In genomic region chr7:45589173-45589572, GRCm38 (mm10) we compare ENCODE assay signal across 7 mouse cellular contexts. TPM values are rescaled to one million over a fixed set of nuclear protein-coding genes. Genes with fewer than 3 reads are reported as not detected.
DNase-seq lines count a peak whose midpoint lies in the region; ATAC-seq and TF ChIP-seq lines count a peak whose summit lies in the region.

No protein-coding gene starts in this region.

- DNase-seq in adrenal gland, postnatal 36 days = peak; percentile 94
- DNase-seq in heart, adult 18-20 months = peak; percentile 96 to 98
- peak; percentile 98 for DNase-seq in kidney, adult 2 months
- peak; percentile 82 to 92 for DNase-seq in spleen, postnatal 10 days (ENCODE audit: low spot score in 2 of 2)

- ATAC-seq in embryonic facial prominence, embryonic 13.5 days (ENCODE audit: insufficient number of reproducible peaks, insufficient read depth, low FRiP score, low TSS enrichment, low read depth) = peak; percentile 93
- ATAC-seq in limb, embryonic 12.5 days (ENCODE audit: insufficient number of reproducible peaks, insufficient read depth, low FRiP score, low TSS enrichment, low read depth) = peak; percentile 94
- peak; percentile 99 for ATAC-seq in midbrain, embryonic 16.5 days

- peaks cover 32% of the 10 kb centered on the region for H3K36me3 ChIP-seq in embryonic facial prominence, embryonic 13.5 days
- H3K36me3 ChIP-seq in kidney, adult 2 months (ENCODE audit: control insufficient read depth, insufficient read depth, low read length) = no peaks in the 10 kb centered on the region; the same call in 1 of the 2 replicates
- H3K36me3 ChIP-seq in limb, embryonic 12.5 days = peaks cover 25% of the 10 kb centered on the region
- 0 out of 2 replicates have a peak, but pooled peaks cover 3% of the 10 kb centered on the region for H3K36me3 ChIP-seq in midbrain, embryonic 16.5 days (ENCODE audit: control insufficient read depth, insufficient read depth, low read length)

- H3K4me1 ChIP-seq in embryonic facial prominence, embryonic 13.5 days = peaks cover 9% of the 10 kb centered on the region; the same call in 1 of the 2 replicates
- no peaks in the 10 kb centered on the region; the same call in 1 of the 2 replicates for H3K4me1 ChIP-seq in kidney, adult 2 months (ENCODE audit: control insufficient read depth, insufficient read depth, low read length)
- H3K4me1 ChIP-seq in limb, embryonic 12.5 days (replicated peaks) = 0 out of 2 replicates have a peak, but pooled peaks cover 3% of the 10 kb centered on the region
- no peaks in the 10 kb centered on the region; the same call in 1 of the 2 replicates for H3K4me1 ChIP-seq in midbrain, embryonic 16.5 days (ENCODE audit: control insufficient read depth, insufficient read depth, low read length)

- H3K27ac ChIP-seq in embryonic facial prominence, embryonic 13.5 days = no peak overlapping the region; the same call in 1 of the 2 replicates
- no peak overlapping the region for H3K27ac ChIP-seq in kidney, adult 2 months (ENCODE audit: insufficient read depth, low read depth, low read length)
- H3K27ac ChIP-seq in limb, embryonic 12.5 days = no peak overlapping the region
- peak overlapping the region; percentile 85 for H3K27ac ChIP-seq in midbrain, embryonic 16.5 days (ENCODE audit: low read length)

- 4% methylated on average over 19 of the region's 19 CpGs for WGBS in embryonic facial prominence, embryonic 13.5 days
- WGBS in kidney, adult 2 months = 1% methylated on average over 19 of the region's 19 CpGs
- WGBS in limb, embryonic 12.5 days = 8% methylated on average over 19 of the region's 19 CpGs
- 2% methylated on average over 19 of the region's 19 CpGs for WGBS in midbrain, embryonic 16.5 days

- peak; percentile 94 for TF ChIP-seq CTCF in kidney, adult 2 months (conservative IDR thresholded peaks at IDR 0.05; ENCODE audit: insufficient read depth, insufficient read length, low read depth, low read length)

- peak overlapping the region; percentile 49; the same call in 1 of the 2 replicates for H3K9ac ChIP-seq in embryonic facial prominence, embryonic 13.5 days
- no peak overlapping the region; the same call in 1 of the 2 replicates for H3K9ac ChIP-seq in limb, embryonic 12.5 days (replicated peaks)
- H3K9ac ChIP-seq in midbrain, embryonic 16.5 days (ENCODE audit: low read depth, low read length) = peak overlapping the region; percentile 68; the same call in 1 of the 2 replicates

- H3K4me2 ChIP-seq in embryonic facial prominence, embryonic 13.5 days = peak overlapping the region; percentile 57
- peak overlapping the region; percentile 51 for H3K4me2 ChIP-seq in limb, embryonic 12.5 days
- peak overlapping the region; percentile 75 for H3K4me2 ChIP-seq in midbrain, embryonic 16.5 days (ENCODE audit: low read length)

- H3K9me3 ChIP-seq in embryonic facial prominence, embryonic 13.5 days = no peaks in the 10 kb centered on the region
- H3K9me3 ChIP-seq in limb, embryonic 12.5 days = no peaks in the 10 kb centered on the region
- no peaks in the 10 kb centered on the region for H3K9me3 ChIP-seq in midbrain, embryonic 16.5 days (replicated peaks; ENCODE audit: control insufficient read depth, low read length, poor library complexity, severe bottlenecking)

- peak overlapping the region; percentile 33 for H3K4me3 ChIP-seq in embryonic facial prominence, embryonic 13.5 days
- H3K4me3 ChIP-seq in kidney, adult 2 months (ENCODE audit: insufficient read depth, low read depth, low read length) = peak overlapping the region; percentile 8; the same call in 1 of the 2 replicates
- peak overlapping the region; percentile 31 for H3K4me3 ChIP-seq in limb, embryonic 12.5 days (replicated peaks)
- H3K4me3 ChIP-seq in midbrain, embryonic 16.5 days (ENCODE audit: low read depth, low read length) = peak overlapping the region; percentile 43

- TF ChIP-seq POLR2A in kidney, adult 2 months (IDR thresholded peaks at IDR 0.05; ENCODE audit: low read depth, low read length) = no peak

- H3K27me3 ChIP-seq in embryonic facial prominence, embryonic 13.5 days = no peaks in the 10 kb centered on the region
- no peaks in the 10 kb centered on the region for H3K27me3 ChIP-seq in kidney, adult 2 months (replicated peaks; ENCODE audit: control insufficient read depth, insufficient read depth, low read length)
- no peaks in the 10 kb centered on the region for H3K27me3 ChIP-seq in limb, embryonic 12.5 days
- H3K27me3 ChIP-seq in midbrain, embryonic 16.5 days (ENCODE audit: control insufficient read depth, insufficient read depth, low read depth, low read length) = no peaks in the 10 kb centered on the region

RNA-seq across cellular contexts. Expression of gene Bcat2, which starts 19.2 kb away (rescaled TPM):
- total RNA-seq in adrenal gland, postnatal 36 days (2021) = 100 to 1,000 TPM; 165 to 289 TPM
- 67.1 and 68.4 TPM in 2 replicates for polyA plus RNA-seq in embryonic facial prominence, embryonic 13.5 days (2015; fragmentation: Nextera tagmentation; extraction: Ambion mirVana)
- 100 to 1,000 TPM; 225 to 264 TPM for total RNA-seq in heart, adult 18-20 months (2021)
- 185 and 188 TPM in 2 replicates for polyA plus RNA-seq in kidney, adult 2 months (2012; rRNA removed)
- polyA plus RNA-seq in limb, embryonic 12.5 days (2016; fragmentation: Nextera tagmentation; extraction: Ambion mirVana) = 50.4 and 56.5 TPM in 2 replicates
- 23.6 and 25.0 TPM in 2 replicates for polyA plus RNA-seq in midbrain, embryonic 16.5 days (2015; fragmentation: Nextera tagmentation; extraction: Ambion mirVana)

RNA-seq across cellular contexts. Expression of gene Fgf21, which starts 26.1 kb away (rescaled TPM):
- under 1 TPM in 1 of 2 experiments, not detected in 1; 0.33 TPM for total RNA-seq in adrenal gland, postnatal 36 days (2021)
- polyA plus RNA-seq in embryonic facial prominence, embryonic 13.5 days (2015; fragmentation: Nextera tagmentation; extraction: Ambion mirVana) = 0.39 and 0.96 TPM in 2 replicates
- total RNA-seq in heart, adult 18-20 months (2021) = not detected
- not detected in 2 replicates for polyA plus RNA-seq in kidney, adult 2 months (2012; rRNA removed)
- polyA plus RNA-seq in limb, embryonic 12.5 days (2016; fragmentation: Nextera tagmentation; extraction: Ambion mirVana) = not detected in 2 replicates
- polyA plus RNA-seq in midbrain, embryonic 16.5 days (2015; fragmentation: Nextera tagmentation; extraction: Ambion mirVana) = not detected in 2 replicates

RNA-seq across cellular contexts. Expression of gene Fut1, which starts 27.9 kb away (rescaled TPM):
- total RNA-seq in adrenal gland, postnatal 36 days (2021) = not detected
- polyA plus RNA-seq in embryonic facial prominence, embryonic 13.5 days (2015; fragmentation: Nextera tagmentation; extraction: Ambion mirVana) = 1.9 and 2.3 TPM in 2 replicates
- total RNA-seq in heart, adult 18-20 months (2021) = not detected
- 0.05 and 0.11 TPM in 2 replicates for polyA plus RNA-seq in kidney, adult 2 months (2012; rRNA removed)
- polyA plus RNA-seq in limb, embryonic 12.5 days (2016; fragmentation: Nextera tagmentation; extraction: Ambion mirVana) = not detected in 2 replicates
- polyA plus RNA-seq in midbrain, embryonic 16.5 days (2015; fragmentation: Nextera tagmentation; extraction: Ambion mirVana) = not detected in 2 replicates

RNA-seq across cellular contexts. Expression of gene Izumo1, which starts 32.4 kb away (rescaled TPM):
- total RNA-seq in adrenal gland, postnatal 36 days (2021) = under 1 TPM; 0.16 to 0.20 TPM
- 0.27 and 0.39 TPM in 2 replicates for polyA plus RNA-seq in embryonic facial prominence, embryonic 13.5 days (2015; fragmentation: Nextera tagmentation; extraction: Ambion mirVana)
- total RNA-seq in heart, adult 18-20 months (2021) = under 1 TPM; 0.17 to 0.26 TPM
- 0.29 and 0.34 TPM in 2 replicates for polyA plus RNA-seq in kidney, adult 2 months (2012; rRNA removed)
- polyA plus RNA-seq in limb, embryonic 12.5 days (2016; fragmentation: Nextera tagmentation; extraction: Ambion mirVana) = 0.13 and 0.17 TPM in 2 replicates
- polyA plus RNA-seq in midbrain, embryonic 16.5 days (2015; fragmentation: Nextera tagmentation; extraction: Ambion mirVana) = not detected in 2 replicates

RNA-seq across cellular contexts. Expression of gene Hsd17b14, which starts 34.5 kb away (rescaled TPM):
- total RNA-seq in adrenal gland, postnatal 36 days (2021) = 1 to 10 TPM in 1 of 2 experiments, under 1 TPM in 1; 0.56 to 1.2 TPM
- 0.25 and 0.83 TPM in 2 replicates for polyA plus RNA-seq in embryonic facial prominence, embryonic 13.5 days (2015; fragmentation: Nextera tagmentation; extraction: Ambion mirVana)
- under 1 TPM in 1 of 2 experiments, not detected in 1; 0.41 TPM for total RNA-seq in heart, adult 18-20 months (2021)
- 43.9 and 48.3 TPM in 2 replicates for polyA plus RNA-seq in kidney, adult 2 months (2012; rRNA removed)
- 0.55 and 1.1 TPM in 2 replicates for polyA plus RNA-seq in limb, embryonic 12.5 days (2016; fragmentation: Nextera tagmentation; extraction: Ambion mirVana)
- 0.21 TPM in 1 of 2 replicates, not detected in the other for polyA plus RNA-seq in midbrain, embryonic 16.5 days (2015; fragmentation: Nextera tagmentation; extraction: Ambion mirVana)
